Mouse (Mus musculus): Measurements from ENCODE around the gene Batf. TPM values are rescaled to one million over a fixed set of nuclear protein-coding genes. Genes with fewer than 3 reads are reported as not detected.

The Batf gene
- polyA plus RNA-seq (2014; fragmentation: Nextera tagmentation; extraction: Ambion mirVana), result 2.6 and 4.3 TPM in 2 replicates

DNA sequence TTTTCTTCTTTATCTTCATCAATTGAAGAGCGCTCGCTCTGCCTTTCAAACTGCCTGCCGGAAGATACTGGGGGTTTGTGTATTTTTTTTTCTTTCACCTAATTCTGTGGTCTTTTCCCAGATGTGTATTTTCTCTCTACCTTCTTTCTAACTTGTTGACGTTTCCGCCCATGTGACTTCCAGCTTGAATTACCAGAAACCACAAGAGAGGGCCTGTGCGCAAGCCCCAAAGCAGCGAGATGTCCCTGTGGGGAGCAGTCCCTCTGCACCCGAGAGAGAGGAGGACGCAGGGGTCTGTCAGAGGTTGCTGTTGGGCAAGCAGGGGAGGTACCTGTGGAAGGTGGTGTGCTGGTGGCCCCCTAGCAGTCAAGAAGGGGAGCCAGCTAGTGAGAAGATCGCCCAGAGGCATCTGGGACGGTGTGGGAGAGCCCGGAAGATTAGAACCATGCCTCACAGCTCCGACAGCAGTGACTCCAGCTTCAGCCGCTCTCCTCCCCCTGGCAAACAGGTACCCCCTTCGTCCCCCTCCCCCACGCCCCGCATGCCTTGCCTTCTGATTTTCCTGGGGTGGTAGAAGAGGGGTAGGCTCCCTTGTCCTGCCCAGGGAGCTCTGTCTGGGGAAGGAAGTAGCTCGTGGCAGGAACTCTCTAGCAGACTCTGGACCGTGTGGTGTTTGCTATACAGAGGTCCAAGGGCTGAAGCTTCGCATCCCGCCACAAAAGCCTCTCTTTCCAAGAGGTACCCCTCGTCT lies at the start of gene Batf:
Batf (plus strand) TSS at position 204 of the 751 bp plus-strand sequence.
- Histone ChIP-seq H3K9me3 (ENCODE audit: control insufficient read depth, low read depth, low read length) (no peaks in the 10 kb centered on the region), H3K9ac (replicated peaks; ENCODE audit: low read depth, low read length) (no peak within 1 kb of the TSS), H3K27ac (ENCODE audit: low read length) (no peak within 1 kb of the TSS), H3K27me3 (ENCODE audit: control insufficient read depth, insufficient read depth, low read length) (no peaks in the 10 kb centered on the region), H3K4me1 (ENCODE audit: control insufficient read depth, insufficient read depth, low read length) (no peaks in the 10 kb centered on the region), H3K4me3 (ENCODE audit: low read depth, low read length) (peak within 1 kb of the TSS; percentile 13; the same call in 1 of the 2 replicates), H3K4me2 (replicated peaks; ENCODE audit: low read depth, low read length) (peak within 1 kb of the TSS; percentile 33), H3K36me3 (ENCODE audit: control insufficient read depth, insufficient read depth, low read length) (no peaks in the 10 kb centered on the region)
- 31% methylated on average over 22 of the region's 22 CpGs for WGBS
- ATAC-seq (ENCODE audit: insufficient number of reproducible peaks, insufficient read depth, low FRiP score, low read depth), result no peak

GRCm38 (mm10) chr12:85637932-85638331 lies 48.5 kb upstream of the Batf start:
- no peak for ATAC-seq (ENCODE audit: insufficient number of reproducible peaks, insufficient read depth, low FRiP score, low read depth)
- Histone ChIP-seq H3K9ac (replicated peaks; ENCODE audit: low read depth, low read length) (no peak overlapping the region), H3K4me3 (ENCODE audit: low read depth, low read length) (no peak overlapping the region), H3K27ac (ENCODE audit: low read length) (no peak overlapping the region), H3K36me3 (ENCODE audit: control insufficient read depth, insufficient read depth, low read length) (peaks cover 6% of the 10 kb centered on the region; the same call in 1 of the 2 replicates), H3K4me2 (replicated peaks; ENCODE audit: low read depth, low read length) (no peak overlapping the region), H3K27me3 (ENCODE audit: control insufficient read depth, insufficient read depth, low read length) (no peaks in the 10 kb centered on the region), H3K9me3 (ENCODE audit: control insufficient read depth, low read depth, low read length) (no peaks in the 10 kb centered on the region), H3K4me1 (ENCODE audit: control insufficient read depth, insufficient read depth, low read length) (peaks cover 24% of the 10 kb centered on the region)
- 57% methylated on average over 9 of the region's 9 CpGs for WGBS

DNA sequence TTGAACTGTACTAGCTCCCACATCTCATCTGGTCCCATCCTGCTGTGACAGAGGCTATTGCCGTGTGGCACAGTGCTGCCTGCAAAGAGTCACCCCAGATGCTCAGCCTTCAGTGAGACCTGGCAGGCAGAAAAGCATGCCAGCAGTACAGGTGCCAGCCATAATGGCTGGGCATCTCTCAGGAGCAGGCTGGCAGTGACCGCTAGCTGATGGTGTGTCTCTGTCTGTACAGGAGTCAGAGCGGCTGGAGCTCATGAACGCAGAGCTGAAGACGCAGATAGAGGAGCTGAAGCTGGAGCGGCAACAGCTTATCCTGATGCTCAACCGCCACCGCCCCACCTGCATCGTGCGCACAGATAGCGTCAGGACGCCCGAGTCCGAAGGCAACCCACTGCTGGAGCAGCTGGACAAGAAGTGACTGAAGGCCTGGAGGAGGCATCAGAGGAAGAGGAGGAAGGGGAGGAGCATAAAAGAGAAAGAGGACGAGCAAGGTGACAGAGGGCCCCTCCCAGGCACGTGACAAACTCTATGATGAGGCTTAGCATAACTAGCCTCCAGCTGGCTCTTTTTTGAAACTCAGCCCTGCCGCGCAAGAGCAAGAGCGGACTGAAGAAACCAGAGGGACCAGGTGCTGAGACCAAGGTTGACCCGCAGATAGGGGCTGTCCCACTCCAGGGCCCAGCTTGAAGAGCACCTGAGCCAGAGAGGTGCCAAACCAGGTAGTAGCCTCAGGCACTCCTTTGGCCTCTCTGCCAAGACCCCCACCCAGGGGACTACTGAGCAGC lies 47.7 kb upstream of the Batf start:
- 66% methylated on average over 20 of the region's 20 CpGs for WGBS
- peak overlapping the region; percentile 61; the same call in 1 of the 2 replicates for H3K27ac ChIP-seq (ENCODE audit: low read length)
- no peaks in the 10 kb centered on the region for H3K27me3 ChIP-seq (ENCODE audit: control insufficient read depth, insufficient read depth, low read length)
- H3K9ac ChIP-seq (replicated peaks; ENCODE audit: low read depth, low read length), result no peak overlapping the region
- no peak overlapping the region for H3K4me3 ChIP-seq (ENCODE audit: low read depth, low read length)
- peaks cover 4% of the 10 kb centered on the region; the same call in 1 of the 2 replicates for H3K36me3 ChIP-seq (ENCODE audit: control insufficient read depth, insufficient read depth, low read length)
- 0 out of 2 replicates have a peak, but pooled peaks have one; percentile 38 for ATAC-seq (ENCODE audit: insufficient number of reproducible peaks, insufficient read depth, low FRiP score, low read depth)
- H3K4me2 ChIP-seq (replicated peaks; ENCODE audit: low read depth, low read length), result no peak overlapping the region; the same call in 1 of the 2 replicates
- peaks cover 24% of the 10 kb centered on the region for H3K4me1 ChIP-seq (ENCODE audit: control insufficient read depth, insufficient read depth, low read length)
- no peaks in the 10 kb centered on the region for H3K9me3 ChIP-seq (ENCODE audit: control insufficient read depth, low read depth, low read length)

- H3K27ac ChIP-seq (ENCODE audit: low read length), result peak overlapping the region; percentile 61; the same call in 1 of the 2 replicates
- peaks cover 24% of the 10 kb centered on the region for H3K4me1 ChIP-seq (ENCODE audit: control insufficient read depth, insufficient read depth, low read length)
- H3K4me2 ChIP-seq (replicated peaks; ENCODE audit: low read depth, low read length), result no peak overlapping the region; the same call in 1 of the 2 replicates
- H3K9ac ChIP-seq (replicated peaks; ENCODE audit: low read depth, low read length), result no peak overlapping the region
- H3K9me3 ChIP-seq (ENCODE audit: control insufficient read depth, low read depth, low read length), result no peaks in the 10 kb centered on the region
- peak; percentile 76 for ATAC-seq (ENCODE audit: insufficient number of reproducible peaks, insufficient read depth, low FRiP score, low read depth)
- H3K36me3 ChIP-seq (ENCODE audit: control insufficient read depth, insufficient read depth, low read length), result no peaks in the 10 kb centered on the region; the same call in 1 of the 2 replicates
- no peaks in the 10 kb centered on the region for H3K27me3 ChIP-seq (ENCODE audit: control insufficient read depth, insufficient read depth, low read length)
- WGBS, result 41% methylated on average over 12 of the region's 12 CpGs
- no peak overlapping the region for H3K4me3 ChIP-seq (ENCODE audit: low read depth, low read length)
Measured at GRCm38 (mm10) chr12:85639326-85640008, 47.0 kb upstream of the Batf start.

DNA sequence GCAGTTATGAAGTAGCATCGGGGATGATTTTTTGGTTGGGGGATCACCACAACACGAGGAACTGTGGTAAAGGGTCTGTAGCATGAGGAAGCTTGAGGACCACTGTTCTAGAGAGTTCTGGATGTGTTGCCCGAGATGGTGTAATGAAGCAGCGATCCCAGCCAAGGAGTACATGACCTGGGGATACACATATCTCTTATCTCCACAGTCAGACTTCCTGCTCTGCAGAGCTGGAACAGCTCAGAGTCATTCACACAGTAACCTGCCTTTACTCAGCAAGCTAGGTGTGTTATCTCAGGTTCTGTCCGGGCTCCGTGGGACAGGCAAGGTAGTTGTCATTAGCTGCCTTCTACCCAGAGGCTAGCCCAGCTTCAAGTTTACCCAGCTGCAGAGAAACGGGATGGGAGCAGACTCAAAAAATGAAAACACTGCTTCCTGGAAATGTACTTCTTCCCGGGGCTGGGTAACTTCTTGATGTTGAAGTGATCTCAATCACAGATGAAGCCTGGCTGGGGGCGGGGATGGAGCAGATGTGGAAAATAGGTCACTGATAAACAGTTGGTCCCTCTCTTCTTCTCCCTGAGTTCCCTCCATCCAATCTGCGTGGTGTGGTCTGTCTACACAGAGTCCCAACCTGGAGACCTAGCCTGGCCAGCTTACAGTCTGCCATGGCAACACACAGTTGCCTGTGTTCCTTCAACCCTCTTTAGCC lies 45.5 kb upstream of the Batf start:
- Histone ChIP-seq H3K9me3 (ENCODE audit: control insufficient read depth, low read depth, low read length) (no peaks in the 10 kb centered on the region), H3K4me1 (ENCODE audit: control insufficient read depth, insufficient read depth, low read length) (peaks cover 24% of the 10 kb centered on the region), H3K36me3 (ENCODE audit: control insufficient read depth, insufficient read depth, low read length) (no peaks in the 10 kb centered on the region; the same call in 1 of the 2 replicates), H3K4me2 (replicated peaks; ENCODE audit: low read depth, low read length) (no peak overlapping the region), H3K27ac (ENCODE audit: low read length) (no peak overlapping the region), H3K4me3 (ENCODE audit: low read depth, low read length) (no peak overlapping the region), H3K9ac (replicated peaks; ENCODE audit: low read depth, low read length) (no peak overlapping the region), H3K27me3 (ENCODE audit: control insufficient read depth, insufficient read depth, low read length) (no peaks in the 10 kb centered on the region)
- no peak for ATAC-seq (ENCODE audit: insufficient number of reproducible peaks, insufficient read depth, low FRiP score, low read depth)
- WGBS, result 60% methylated on average over 10 of the region's 10 CpGs

GRCm38 (mm10) chr12:85641564-85641931 lies 44.9 kb upstream of the Batf start:
- Histone ChIP-seq H3K27me3 (ENCODE audit: control insufficient read depth, insufficient read depth, low read length) (no peaks in the 10 kb centered on the region), H3K4me3 (ENCODE audit: low read depth, low read length) (no peak overlapping the region), H3K27ac (ENCODE audit: low read length) (no peak overlapping the region), H3K4me1 (ENCODE audit: control insufficient read depth, insufficient read depth, low read length) (peaks cover 24% of the 10 kb centered on the region), H3K4me2 (replicated peaks; ENCODE audit: low read depth, low read length) (no peak overlapping the region), H3K36me3 (ENCODE audit: control insufficient read depth, insufficient read depth, low read length) (no peaks in the 10 kb centered on the region; the same call in 1 of the 2 replicates), H3K9me3 (ENCODE audit: control insufficient read depth, low read depth, low read length) (no peaks in the 10 kb centered on the region), H3K9ac (replicated peaks; ENCODE audit: low read depth, low read length) (no peak overlapping the region)
- WGBS, result 55% methylated on average over 4 of the region's 4 CpGs
- no peak for ATAC-seq (ENCODE audit: insufficient number of reproducible peaks, insufficient read depth, low FRiP score, low read depth)

DNA sequence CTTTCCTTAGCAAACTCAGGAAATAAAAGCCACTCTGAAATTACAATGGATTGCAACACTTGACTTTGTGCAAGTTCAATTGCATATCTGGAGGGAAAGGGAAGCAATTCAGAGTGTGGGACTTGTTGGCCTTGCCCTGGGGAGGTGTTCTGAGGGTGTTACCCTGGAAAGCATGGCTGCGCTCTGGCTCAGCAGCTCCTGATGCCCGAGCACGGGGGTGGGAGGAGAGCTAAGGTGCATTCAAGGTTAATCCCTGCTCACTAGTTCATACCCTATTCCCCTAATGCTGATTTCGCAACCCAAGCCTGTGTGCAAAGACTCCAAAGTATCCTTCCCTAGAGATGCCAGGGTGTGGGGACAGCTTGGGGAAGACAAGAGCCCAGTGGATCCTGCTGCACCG lies 42.7 kb upstream of the Batf start:
- H3K4me1 ChIP-seq (ENCODE audit: control insufficient read depth, insufficient read depth, low read length), result peaks cover 20% of the 10 kb centered on the region
- 71% methylated on average over 5 of the region's 5 CpGs for WGBS

More for the DNA sequence above, 42.7 kb upstream of the Batf start:
- Histone ChIP-seq H3K4me2 (replicated peaks; ENCODE audit: low read depth, low read length) (no peak overlapping the region), H3K27me3 (ENCODE audit: control insufficient read depth, insufficient read depth, low read length) (no peaks in the 10 kb centered on the region), H3K36me3 (ENCODE audit: control insufficient read depth, insufficient read depth, low read length) (no peaks in the 10 kb centered on the region), H3K9ac (replicated peaks; ENCODE audit: low read depth, low read length) (no peak overlapping the region), H3K9me3 (ENCODE audit: control insufficient read depth, low read depth, low read length) (no peaks in the 10 kb centered on the region), H3K4me3 (ENCODE audit: low read depth, low read length) (no peak overlapping the region), H3K27ac (ENCODE audit: low read length) (no peak overlapping the region)
- no peak for ATAC-seq (ENCODE audit: insufficient number of reproducible peaks, insufficient read depth, low FRiP score, low read depth)

Measured in stomach, embryonic 14.5 days (tissue).